Mouse (Mus musculus) cerebellum, adult 2 months (tissue): ENCODE measurements at regions not wholly inside any gene's neighbourhood (a gene's known extent, or its start where the extent isn't known, plus 50 kb on each side); places are given as distances from the start of the nearest gene placed in this dataset.

Experiments
- DNase-seq, 2 experiments: peaks; one replicate each; pipeline ENCODE4 v3.0.0; 2021
- H3K27ac ChIP-seq: fragments of 200-500 bp; 2 replicates; pipeline ENCODE4 v1.5.1; 2012; ENCODE audit warnings: low read length, control low read depth, inconsistent platforms; ENCODE audit not compliant: insufficient read depth
- H3K27me3 ChIP-seq: fragments of 200-500 bp; 2 replicates; pipeline ENCODE4 v1.6.1; 2012; ENCODE audit warnings: inconsistent platforms, mild to moderate bottlenecking, low read length, moderate library complexity; ENCODE audit not compliant: control insufficient read depth, insufficient read depth
- H3K4me1 ChIP-seq: fragments of 200-500 bp; 2 replicates; pipeline ENCODE4 v1.6.1; 2011; ENCODE audit warnings: low read length; ENCODE audit not compliant: control insufficient read depth, insufficient read depth
- H3K4me3 ChIP-seq: fragments of 200-500 bp; replicated peaks from 2 replicates; pipeline ENCODE3; 2011; ENCODE audit warnings: mild to moderate bottlenecking, low read depth, low read length, control low read depth; ENCODE audit not compliant: insufficient read depth
- CTCF ChIP-seq: fragments of 200-500 bp; IDR thresholded peaks from 2 replicates; pipeline ENCODE4 v1.5.1; 2011; ENCODE audit warnings: low read depth, mild to moderate bottlenecking, control low read depth, low read length, moderate library complexity, borderline replicate concordance; ENCODE audit not compliant: insufficient read depth
- POLR2A ChIP-seq: fragments of 200-500 bp; IDR thresholded peaks from 2 replicates; pipeline ENCODE4 v1.6.1; 2011; ENCODE audit warnings: low read length, control low read depth, borderline replicate concordance; ENCODE audit not compliant: insufficient read depth
- WGBS: fragments of 180-500 bp; shearing (Covaris S2); methylation state at CpG from one replicate; pipeline ENCODE4 v1.1.7; 2018; 5-methylcytosine and 5-hydroxymethylcytosine counted together

DNA sequence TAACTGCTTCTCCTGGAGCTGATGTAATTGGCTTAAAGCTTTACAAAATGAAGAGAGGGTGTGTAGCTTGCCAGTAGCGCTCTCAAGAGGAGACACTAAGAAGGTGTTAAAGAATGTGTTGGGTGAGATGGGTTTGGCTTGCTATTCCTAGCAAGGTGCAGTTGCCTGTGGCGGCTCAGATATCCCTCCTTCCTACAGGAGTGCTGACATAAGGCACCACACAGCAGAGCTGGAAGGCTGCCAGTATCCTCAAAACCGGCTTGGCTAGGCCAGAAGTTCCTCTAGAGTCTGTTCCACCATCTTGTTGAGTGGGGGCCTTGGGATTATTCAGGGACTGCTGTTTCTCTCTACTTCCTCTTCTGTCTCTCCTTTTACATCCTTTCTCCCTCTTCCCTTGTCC is 191.5 kb downstream of the Tex29 start:
- peak in 1 of 2 experiments; percentile 25 for DNase-seq
- no peaks in the 10 kb centered on the region; the same call in 1 of the 2 replicates for H3K27me3 ChIP-seq

GRCm38 (mm10) chr8:12032386-12032785 is 192.1 kb downstream of the Tex29 start:
- 95% methylated on average over 3 of the region's 3 CpGs for WGBS
- DNase-seq, result no peak

More for the DNA sequence above, 191.5 kb downstream of the Tex29 start:
- TF ChIP-seq POLR2A (no peak), CTCF (no peak)
- 25% methylated on average over 3 of the region's 3 CpGs for WGBS
- Histone ChIP-seq H3K4me3 (no peak overlapping the region), H3K27ac (no peak overlapping the region), H3K4me1 (no peaks in the 10 kb centered on the region; the same call in 1 of the 2 replicates)

DNA sequence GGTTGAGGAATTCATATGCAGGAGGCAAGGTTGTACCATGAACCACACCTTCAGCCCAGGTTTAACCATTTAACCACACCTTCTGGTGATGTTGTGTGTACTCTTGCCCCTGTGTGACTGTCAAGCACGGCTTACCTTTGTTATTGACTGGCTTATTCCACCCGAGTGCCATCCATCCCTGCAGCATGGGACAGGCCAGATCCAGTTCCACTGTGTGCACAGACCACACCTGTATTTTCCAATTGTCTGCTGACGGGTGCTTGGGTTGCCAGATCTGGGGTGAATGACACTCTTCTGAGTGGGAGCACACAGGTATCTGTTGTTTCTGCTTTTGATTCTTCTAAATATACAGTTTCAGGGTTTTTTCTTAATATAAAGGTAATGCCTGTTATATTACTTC is 196.1 kb downstream of the Tex29 start:
- DNase-seq, result no peak
- WGBS, result 83% methylated on average over 3 of the region's 3 CpGs
- TF ChIP-seq POLR2A (no peak), CTCF (no peak)
- no peaks in the 10 kb centered on the region; the same call in 1 of the 2 replicates for H3K4me1 ChIP-seq
- no peak overlapping the region for H3K4me3 ChIP-seq
- H3K27ac ChIP-seq, result no peak overlapping the region
- H3K27me3 ChIP-seq, result no peaks in the 10 kb centered on the region

More at GRCm38 (mm10) chr8:12032386-12032785, 192.1 kb downstream of the Tex29 start:
- no peak overlapping the region for H3K4me3 ChIP-seq
- H3K27ac ChIP-seq, result no peak overlapping the region
- H3K27me3 ChIP-seq, result no peaks in the 10 kb centered on the region; the same call in 1 of the 2 replicates
- TF ChIP-seq POLR2A (no peak), CTCF (no peak)
- H3K4me1 ChIP-seq, result no peaks in the 10 kb centered on the region; the same call in 1 of the 2 replicates

DNA sequence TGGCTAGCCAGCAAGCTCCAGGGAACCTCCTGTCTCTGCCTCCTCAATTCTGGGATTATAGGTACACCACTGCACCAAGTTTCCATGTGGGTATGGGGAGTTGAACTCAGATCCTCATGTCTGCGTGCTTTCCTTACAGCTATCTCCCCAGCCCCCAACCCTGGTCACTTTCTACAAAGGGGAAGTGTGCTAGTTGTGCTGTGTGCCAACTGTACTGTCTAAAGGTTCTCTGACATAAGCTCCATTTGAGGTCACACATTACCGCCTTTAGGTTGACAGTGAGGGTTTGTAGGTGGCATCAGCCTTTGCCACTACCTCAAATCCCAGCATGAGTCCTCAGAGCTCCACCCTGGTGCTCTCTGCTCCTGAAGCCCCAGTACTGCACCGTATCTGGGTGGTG is 200.7 kb downstream of the Tex29 start:
- 0 out of 2 replicates have a peak, but pooled peaks cover 1% of the 10 kb centered on the region for H3K27me3 ChIP-seq
- no peak for TF ChIP-seq CTCF
- TF ChIP-seq POLR2A, result no peak
- DNase-seq, result no peak
- 78% methylated on average over 3 of the region's 3 CpGs for WGBS
- no peaks in the 10 kb centered on the region for H3K4me1 ChIP-seq
- no peak overlapping the region for H3K4me3 ChIP-seq
- no peak overlapping the region for H3K27ac ChIP-seq

DNA sequence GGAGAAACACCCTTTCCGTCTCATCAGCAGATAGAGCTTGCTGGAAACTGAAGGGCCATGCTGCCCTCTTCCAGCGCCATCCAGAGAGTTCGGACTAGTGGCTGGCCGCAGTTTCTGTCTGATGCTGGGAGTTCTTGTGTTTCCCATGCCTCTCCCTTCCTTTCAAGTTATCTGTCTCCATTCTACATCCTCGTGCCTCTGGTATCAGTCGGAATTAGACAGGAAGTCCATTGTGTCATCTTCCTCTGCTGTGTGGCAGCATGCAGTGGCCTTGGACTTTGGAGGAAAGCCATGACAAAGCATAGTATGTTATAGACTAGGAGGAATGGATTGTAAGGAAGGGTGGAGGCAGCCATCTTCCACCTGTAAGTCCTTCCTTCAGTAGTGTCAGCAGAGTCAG is 201.4 kb downstream of the Tex29 start:
- H3K4me1 ChIP-seq, result no peaks in the 10 kb centered on the region
- no peak overlapping the region for H3K4me3 ChIP-seq
- no peak for DNase-seq
- H3K27ac ChIP-seq, result no peak overlapping the region
- 89% methylated on average over 6 of the region's 6 CpGs for WGBS
- TF ChIP-seq CTCF (no peak), POLR2A (no peak)
- H3K27me3 ChIP-seq, result 0 out of 2 replicates have a peak, but pooled peaks cover 1% of the 10 kb centered on the region

DNA sequence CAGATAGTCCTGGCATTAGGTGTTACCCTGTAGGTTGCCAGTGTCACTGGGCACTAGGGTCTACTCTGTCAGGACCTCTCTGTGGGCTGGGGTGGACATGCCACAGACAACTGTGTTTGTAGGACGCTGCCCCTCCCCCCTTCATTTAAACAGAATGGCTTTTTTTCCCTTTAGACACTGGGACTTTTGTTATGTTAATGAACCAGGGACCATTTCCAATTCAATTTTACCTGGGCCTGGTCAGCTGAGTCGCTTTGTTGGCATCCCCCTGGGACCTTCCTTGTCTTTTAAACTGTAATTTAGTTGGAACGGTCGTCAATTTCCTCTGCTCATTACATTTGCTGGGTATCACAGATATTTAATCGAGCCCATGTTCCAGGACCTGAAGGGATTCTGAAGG is 210.6 kb downstream of the Tex29 start:
- Histone ChIP-seq H3K27ac (no peak overlapping the region), H3K4me3 (no peak overlapping the region), H3K4me1 (no peaks in the 10 kb centered on the region), H3K27me3 (no peaks in the 10 kb centered on the region)
- no peak for DNase-seq
- 50% methylated on average over 5 of the region's 5 CpGs for WGBS
- TF ChIP-seq POLR2A, result no peak

DNA sequence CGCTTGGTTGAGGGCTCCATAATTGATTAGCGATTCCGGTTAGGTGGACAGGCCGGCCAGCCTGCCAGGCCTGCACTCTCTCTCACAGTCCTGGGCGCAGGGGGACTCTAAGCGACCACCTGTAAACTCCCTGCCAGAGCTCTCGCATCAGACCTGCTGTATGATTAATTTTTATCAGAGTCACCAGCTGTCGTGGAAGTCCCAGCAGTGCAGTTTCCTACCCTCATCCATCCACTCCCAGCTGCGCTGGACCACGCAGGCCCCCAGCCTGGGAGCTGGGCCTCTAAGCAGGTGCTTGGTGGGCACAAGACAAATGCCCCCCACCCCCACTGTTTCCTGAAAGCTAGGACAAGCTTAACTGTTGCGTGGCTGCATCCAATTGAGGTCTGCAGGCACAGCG is 211.1 kb downstream of the Tex29 start:
- WGBS, result 31% methylated on average over 12 of the region's 12 CpGs
- Histone ChIP-seq H3K4me3 (no peak overlapping the region), H3K27ac (no peak overlapping the region), H3K4me1 (no peaks in the 10 kb centered on the region), H3K27me3 (no peaks in the 10 kb centered on the region)
- no peak for DNase-seq
- TF ChIP-seq POLR2A (no peak), CTCF (no peak)

- TF ChIP-seq CTCF, result no peak
- TF ChIP-seq POLR2A, result no peak
- Histone ChIP-seq H3K4me1 (no peaks in the 10 kb centered on the region), H3K27ac (no peak overlapping the region), H3K4me3 (no peak overlapping the region), H3K27me3 (no peaks in the 10 kb centered on the region)
- no peak for DNase-seq
- WGBS, result 77% methylated on average over 9 of the region's 9 CpGs
These were observed 215.7 kb downstream of the Tex29 start for GRCm38 (mm10) chr8:12055931-12056330.

DNA sequence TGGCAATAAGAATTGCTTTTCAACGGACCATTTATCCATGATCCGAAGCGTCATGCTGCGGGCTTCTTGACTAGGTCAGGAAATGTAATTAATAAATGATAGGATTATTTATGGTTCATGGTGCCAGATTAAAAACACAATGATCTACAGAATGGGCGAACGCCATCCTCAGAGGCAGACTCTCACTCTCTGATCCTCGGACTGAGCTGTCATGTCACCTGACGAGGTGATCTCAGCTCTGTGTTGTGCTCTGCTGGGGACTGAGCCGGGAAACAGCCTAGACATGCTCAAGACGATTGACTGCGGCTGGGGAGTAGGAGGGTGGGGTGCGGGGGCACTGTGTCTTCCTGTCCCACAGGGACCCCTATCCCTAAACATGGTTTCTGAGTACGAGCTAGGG is 217.4 kb upstream of the A230072I06Rik start:
- Histone ChIP-seq H3K4me1 (no peaks in the 10 kb centered on the region), H3K27ac (no peak overlapping the region), H3K27me3 (peaks cover 2% of the 10 kb centered on the region; the same call in 1 of the 2 replicates), H3K4me3 (no peak overlapping the region)
- TF ChIP-seq POLR2A (no peak), CTCF (no peak)
- DNase-seq, result no peak
- WGBS, result 36% methylated on average over 13 of the region's 13 CpGs
